Mouse (Mus musculus) hindbrain, embryonic 14.5 days (tissue): ENCODE results near the gene Ngb. TPM values are rescaled to one million over a fixed set of nuclear protein-coding genes. Genes with fewer than 3 reads are reported as not detected.

Experiments
- polyA plus RNA-seq: library from polyadenylated mRNA; unstranded; fragments of >200 nt; fragmentation: Nextera tagmentation; extraction: Ambion mirVana; gene quantifications from 2 replicates; pipeline ENCODE4 v1.2.1, GENCODE M21; 2014

Ngb gene
- polyA plus RNA-seq, 1 experiment from 2014 or later: 3.2 TPM

Other genes with a start within 250 kb of the Ngb start
- gene Irf2bpl, start 217.7 kb downstream of the Ngb start, polyA plus RNA-seq: 64.5 and 65.5 TPM in 2 replicates
- gene Cipc, start 155.5 kb downstream of the Ngb start, polyA plus RNA-seq: 46.8 and 52.1 TPM in 2 replicates
- gene Zdhhc22, start 112.1 kb downstream of the Ngb start, polyA plus RNA-seq: 14.9 and 15.6 TPM in 2 replicates
- gene Tmem63c, start 81.2 kb downstream of the Ngb start, polyA plus RNA-seq: 13.8 and 16.2 TPM in 2 replicates
- gene Gstz1, start 44.6 kb upstream of the Ngb start, polyA plus RNA-seq: 26.6 and 31.9 TPM in 2 replicates
- gene Pomt2, start 45.4 kb upstream of the Ngb start, polyA plus RNA-seq: 15.1 and 19.6 TPM in 2 replicates
- gene Samd15, start 97.2 kb upstream of the Ngb start, polyA plus RNA-seq: 1.3 and 1.6 TPM in 2 replicates
- gene Tmed8, start 97.9 kb upstream of the Ngb start, polyA plus RNA-seq: 6.9 and 7.8 TPM in 2 replicates
- gene Noxred1, start 136.2 kb upstream of the Ngb start, polyA plus RNA-seq: 1.7 and 2.4 TPM in 2 replicates
- 56.7 and 58.9 TPM in 2 replicates for gene Vipas39, start 163.7 kb upstream of the Ngb start, polyA plus RNA-seq
- gene Ahsa1, start 163.9 kb upstream of the Ngb start, polyA plus RNA-seq: 169 and 181 TPM in 2 replicates
- gene Ism2, start 197.2 kb upstream of the Ngb start, polyA plus RNA-seq: 0.86 and 1.3 TPM in 2 replicates